Mouse (Mus musculus) lung, adult 2 months (tissue): ENCODE measurements around the gene Brk1.

Experiments used
- CTCF ChIP-seq: fragments of 200-500 bp; IDR thresholded peaks from 2 replicates; pipeline ENCODE4 v1.5.1; 2011; ENCODE audit warnings: mild to moderate bottlenecking, low read length, control low read depth; ENCODE audit not compliant: insufficient read depth
- POLR2A ChIP-seq: fragments of 200-500 bp; IDR thresholded peaks from 2 replicates; pipeline ENCODE4 v1.6.1; 2011; ENCODE audit warnings: low read depth, mild to moderate bottlenecking, control low read depth, low read length, borderline replicate concordance; ENCODE audit errors: extremely low read depth

DNA sequence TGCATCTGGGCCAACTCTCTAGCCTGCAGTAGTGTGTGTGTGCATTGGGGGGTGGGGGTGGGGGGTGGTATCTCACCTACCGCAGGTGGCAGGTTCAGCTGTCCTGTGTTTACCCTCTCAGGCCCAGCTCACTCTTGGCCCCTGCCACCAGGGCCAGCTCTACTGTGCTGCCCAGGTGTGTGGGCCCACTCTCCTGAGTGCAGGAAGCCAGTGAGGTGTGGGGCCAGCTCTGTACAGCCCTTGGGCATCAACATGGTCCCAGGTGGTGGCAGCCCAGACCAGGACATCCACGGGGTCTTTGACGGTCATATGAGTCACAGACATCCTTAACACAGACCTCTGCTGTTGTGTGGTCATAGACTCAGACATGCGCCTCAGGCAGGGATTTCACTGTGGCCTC, 28.3 kb downstream of the Brk1 start:
- TF ChIP-seq CTCF (no peak), POLR2A (no peak)
